Mouse (Mus musculus): ENCODE results near the gene Gm4756. TPM values are rescaled to one million over a fixed set of nuclear protein-coding genes. Genes with fewer than 3 reads are reported as not detected.

Gm4756 gene
- polyA plus RNA-seq, 1 experiment = not detected

Other genes with a start within 250 kb of the Gm4756 start
- 1.4 and 1.9 TPM in 2 replicates for gene Rtn1, start 240.6 kb downstream of the Gm4756 start, polyA plus RNA-seq (2012; rRNA removed)
- 2.9 and 3.3 TPM in 2 replicates for gene Lrrc9, start 207.8 kb downstream of the Gm4756 start, polyA plus RNA-seq (2012; rRNA removed)
- 5.1 and 5.3 TPM in 2 replicates for gene Pcnx4, start 113.3 kb downstream of the Gm4756 start, polyA plus RNA-seq (2012; rRNA removed)
- gene Dhrs7, start 15.2 kb upstream of the Gm4756 start, polyA plus RNA-seq (2012; rRNA removed) = 70.8 and 83.7 TPM in 2 replicates
- 78.3 and 79.1 TPM in 2 replicates for gene Ppm1a, start 107.8 kb upstream of the Gm4756 start, polyA plus RNA-seq (2012; rRNA removed)

Data from gonadal fat pad, adult 2 months (tissue).